Mouse (Mus musculus) ovary, postnatal 10 days (tissue): ENCODE measurements around the gene 1700029P11Rik.
A peak's percentile ranks its signal among the peaks of the same experiment; 100 is the strongest.

Experiments
- DNase-seq: peaks from one replicate; pipeline ENCODE4 v3.0.0; 2022; ENCODE audit warnings: low spot score

1700029P11Rik gene

DNA sequence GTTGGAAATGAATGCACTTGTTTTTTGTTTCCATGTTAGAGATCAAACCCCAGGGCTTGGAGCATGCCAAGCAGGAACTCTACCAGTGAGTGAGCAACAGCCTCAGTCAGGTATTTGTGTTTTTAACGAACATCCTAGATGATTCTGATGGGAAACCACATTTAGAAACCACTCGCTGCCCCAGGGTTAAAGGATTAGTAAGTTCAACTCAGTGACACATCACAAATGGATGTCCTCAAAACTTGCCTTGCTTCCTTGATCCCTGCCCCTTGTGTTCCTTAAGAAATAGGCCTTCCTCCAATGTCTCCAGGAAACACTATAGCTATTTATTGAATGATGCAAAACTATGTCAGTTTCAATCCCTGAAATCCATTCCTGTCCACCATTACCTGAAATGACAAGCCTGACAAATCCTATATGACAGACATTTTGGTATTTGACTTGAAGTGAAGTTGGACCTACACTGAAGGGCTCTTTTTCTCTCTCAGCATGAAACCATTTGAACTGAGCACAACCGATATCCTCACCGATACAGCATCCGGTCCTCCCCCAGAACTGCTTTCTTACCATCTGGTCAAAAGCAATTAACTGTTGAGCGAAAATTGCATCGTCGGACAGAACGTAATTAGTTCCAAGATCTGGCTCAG, 34.5 kb downstream of the 1700029P11Rik start:
- DNase-seq = no peak

DNA sequence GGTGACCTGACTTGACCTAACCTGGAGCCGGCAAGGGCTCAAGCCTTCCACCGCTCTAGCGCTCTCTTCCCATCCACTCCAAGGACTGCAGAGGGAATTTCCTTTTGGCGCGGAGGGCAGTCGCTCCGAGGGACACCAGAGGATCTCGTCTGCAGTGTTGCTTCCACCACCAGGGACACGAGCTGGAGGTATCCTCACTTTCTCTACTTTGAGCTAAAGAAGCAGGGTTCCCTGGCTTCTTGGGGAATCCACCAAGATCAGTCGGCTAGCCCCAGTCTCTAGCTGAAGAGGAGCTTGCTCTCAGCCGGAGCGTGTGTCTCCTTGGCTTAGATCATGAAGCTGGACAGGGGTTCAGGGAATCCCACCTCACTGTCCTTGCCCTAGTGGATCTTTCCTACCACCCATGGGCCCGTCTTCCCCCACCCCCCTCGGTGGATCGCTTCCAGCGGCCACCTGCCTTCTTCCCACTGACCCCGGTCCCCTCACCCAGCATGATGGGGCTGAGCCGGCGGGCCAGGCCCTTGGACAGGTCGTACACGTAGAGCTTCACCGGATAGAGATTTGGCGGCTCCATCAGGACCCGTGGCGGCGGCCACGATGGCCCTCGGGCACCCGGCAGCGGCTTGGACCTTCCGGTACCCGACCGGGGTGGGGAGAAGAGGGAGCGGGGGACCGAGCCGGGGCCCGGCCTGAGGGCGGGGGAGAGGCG, 35.2 kb downstream of the 1700029P11Rik start:
- DNase-seq = peak; percentile 11

DNA sequence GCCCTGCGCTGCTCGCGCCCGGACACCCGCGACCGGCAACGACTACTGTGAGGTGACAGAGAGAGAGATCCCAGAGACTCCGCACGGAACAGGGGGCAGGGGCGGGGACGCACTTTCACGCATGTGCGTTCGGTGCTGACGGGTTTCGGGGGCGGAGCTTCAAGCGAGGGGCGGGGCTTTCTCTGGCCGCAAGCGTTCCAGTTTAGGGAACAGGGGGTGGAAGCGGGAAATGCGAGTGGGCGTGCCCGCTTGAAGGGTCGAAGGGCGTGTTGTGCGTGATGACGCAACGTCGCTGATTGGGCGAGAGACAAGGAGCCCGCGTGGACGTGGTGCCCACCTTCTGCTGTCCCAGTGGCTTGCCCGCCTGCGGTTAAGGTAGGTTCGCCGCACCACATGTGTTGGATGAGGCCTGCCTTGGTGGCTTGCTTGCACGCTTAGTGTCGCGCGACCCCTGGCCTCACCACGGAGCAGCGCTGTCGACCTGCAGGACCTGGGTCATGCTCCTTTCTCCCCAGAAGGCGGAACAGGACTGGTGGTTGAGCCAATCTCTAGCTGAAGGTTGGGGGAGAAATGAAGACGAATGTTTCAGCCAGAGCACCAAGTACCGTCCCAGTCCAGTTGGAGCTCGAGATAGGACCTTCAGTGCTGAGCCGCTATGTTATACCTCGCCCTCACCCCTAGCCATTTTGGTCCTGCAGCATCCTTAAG, 35.9 kb downstream of the 1700029P11Rik start:
- peak; percentile 98 for DNase-seq

DNA sequence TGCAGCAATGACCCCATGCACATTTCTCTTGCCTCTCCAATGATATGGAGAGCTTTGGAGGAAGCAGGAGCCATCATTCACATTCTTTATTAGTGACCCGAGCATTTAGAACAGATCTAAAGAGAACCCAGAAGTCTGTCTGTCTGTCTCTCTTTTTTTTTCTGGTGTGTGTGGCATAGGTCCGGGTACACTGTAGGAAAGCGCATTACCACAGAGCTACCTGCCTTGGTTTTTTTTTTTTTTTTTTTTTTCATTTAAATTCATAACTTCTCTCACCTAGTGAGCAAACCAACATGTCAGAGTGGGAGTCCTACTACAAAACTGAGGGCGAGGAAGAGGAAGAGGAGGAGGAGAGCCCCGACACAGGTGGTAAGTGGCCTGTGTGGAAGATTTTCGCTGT, 36.5 kb downstream of the 1700029P11Rik start:
- DNase-seq = no peak

DNA sequence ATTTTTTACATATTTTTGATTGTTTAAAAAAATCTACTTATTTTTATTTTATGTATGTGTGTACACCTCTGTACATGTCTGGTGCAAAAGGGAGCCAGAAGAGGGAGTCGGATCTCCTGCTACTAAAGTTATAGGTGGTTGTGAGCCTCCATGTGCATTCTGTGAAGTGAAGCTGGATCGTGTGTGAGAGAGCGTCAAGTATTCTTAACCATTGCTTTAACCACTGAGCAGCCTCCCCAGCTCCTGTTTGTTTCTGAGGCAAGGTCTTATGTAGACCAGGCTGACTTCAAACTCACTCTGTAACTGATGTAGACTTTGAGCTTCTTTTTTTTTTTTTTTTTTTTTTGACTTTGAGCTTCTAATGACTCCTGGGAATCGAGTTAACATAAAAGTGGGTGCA, 37.1 kb downstream of the 1700029P11Rik start:
- no peak for DNase-seq

DNA sequence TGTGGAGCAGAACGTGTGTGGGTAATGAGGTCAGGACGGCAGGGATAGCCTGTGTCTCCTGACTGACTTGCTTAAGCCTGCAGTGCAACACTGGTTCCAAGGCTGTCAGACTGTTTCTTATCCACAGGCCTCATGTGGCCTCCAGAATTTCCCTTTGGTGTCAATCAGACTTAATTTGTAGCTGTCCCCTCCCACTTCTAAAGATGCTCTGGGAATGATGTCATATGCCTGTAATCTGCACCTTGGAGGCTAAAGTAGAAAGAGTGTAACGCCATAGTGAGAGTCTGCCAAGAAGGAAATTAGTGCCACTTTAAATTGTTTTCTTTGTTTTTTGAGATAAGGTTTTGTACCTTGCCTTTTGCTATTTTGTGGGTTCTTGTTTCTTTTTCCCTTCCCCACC, 38.9 kb downstream of the 1700029P11Rik start:
- DNase-seq = no peak

DNA sequence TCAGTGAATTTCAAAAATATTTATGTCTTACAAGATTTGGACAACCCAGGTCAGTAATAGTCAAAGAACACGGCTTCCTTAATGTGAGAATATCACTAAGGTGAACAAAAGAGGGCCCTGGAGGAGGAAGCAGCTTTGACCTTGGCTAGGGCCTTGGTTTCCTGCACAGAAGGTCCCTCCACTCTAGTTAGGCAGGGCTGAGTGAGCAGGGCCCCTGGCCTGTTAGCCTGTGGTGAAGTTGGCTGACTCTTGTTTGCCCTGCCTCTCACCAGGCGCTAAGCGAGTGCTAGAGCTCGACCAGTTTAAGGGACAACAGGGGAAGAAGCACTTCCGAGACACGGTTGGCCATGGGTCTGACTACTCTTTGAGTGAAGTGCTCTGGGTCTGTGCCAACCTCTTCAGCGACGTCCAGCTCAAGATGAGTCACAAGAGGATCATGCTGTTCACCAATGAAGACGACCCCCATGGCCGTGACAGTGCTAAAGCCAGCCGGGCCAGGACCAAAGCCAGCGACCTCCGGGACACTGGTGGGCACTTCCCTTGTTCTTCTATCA, 42.3 kb downstream of the 1700029P11Rik start:
- DNase-seq = no peak

DNA sequence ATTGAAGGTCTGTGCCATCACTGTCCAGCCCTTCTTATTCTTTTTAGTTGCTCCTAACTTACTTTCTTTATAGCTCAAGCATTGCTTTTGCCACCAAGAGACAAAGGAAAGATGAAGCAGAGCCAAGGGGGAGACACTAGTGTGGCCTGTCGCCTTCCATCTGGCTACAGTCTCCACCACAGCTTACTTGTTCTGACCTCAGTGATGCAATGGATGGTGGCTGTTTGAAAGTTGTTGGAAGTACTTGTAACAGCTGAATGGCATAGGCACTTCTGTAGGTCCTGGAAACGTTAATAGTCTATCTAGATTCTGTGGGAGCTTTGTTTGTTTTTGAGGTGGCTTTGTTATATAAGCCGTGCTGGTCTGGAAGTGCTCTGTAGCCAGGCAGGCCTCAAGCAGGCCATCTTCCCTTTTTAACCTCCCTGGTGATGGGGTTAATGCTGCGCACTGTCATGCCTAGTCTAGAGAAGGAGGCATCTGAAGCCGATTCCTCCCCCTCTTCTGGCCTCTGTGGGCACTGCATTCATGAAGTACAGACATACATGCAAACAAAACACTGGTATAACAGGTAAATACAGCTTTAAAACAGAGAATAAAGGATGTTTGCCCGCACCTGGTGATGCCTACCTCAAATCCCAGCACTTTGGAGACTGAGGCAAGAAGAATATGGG, 43.8 kb downstream of the 1700029P11Rik start:
- DNase-seq = no peak

DNA sequence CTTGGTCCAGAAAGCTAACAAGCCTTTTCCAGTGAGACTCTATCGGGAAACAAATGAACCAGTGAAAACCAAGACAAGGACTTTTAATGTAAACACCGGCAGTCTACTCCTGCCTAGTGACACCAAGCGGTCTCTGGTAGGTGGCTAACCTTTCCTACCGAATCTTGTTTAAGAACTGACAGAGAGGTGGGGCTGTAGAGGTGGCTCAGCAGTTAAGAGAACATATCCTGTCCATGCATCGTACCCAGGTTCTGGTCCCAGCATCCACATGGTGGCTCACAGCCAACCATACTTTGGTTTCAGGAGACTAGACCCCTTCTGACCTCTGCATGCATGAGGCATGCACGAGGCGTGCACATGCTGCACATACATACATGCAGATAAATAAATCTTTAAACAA, 46.9 kb downstream of the 1700029P11Rik start:
- DNase-seq = no peak

DNA sequence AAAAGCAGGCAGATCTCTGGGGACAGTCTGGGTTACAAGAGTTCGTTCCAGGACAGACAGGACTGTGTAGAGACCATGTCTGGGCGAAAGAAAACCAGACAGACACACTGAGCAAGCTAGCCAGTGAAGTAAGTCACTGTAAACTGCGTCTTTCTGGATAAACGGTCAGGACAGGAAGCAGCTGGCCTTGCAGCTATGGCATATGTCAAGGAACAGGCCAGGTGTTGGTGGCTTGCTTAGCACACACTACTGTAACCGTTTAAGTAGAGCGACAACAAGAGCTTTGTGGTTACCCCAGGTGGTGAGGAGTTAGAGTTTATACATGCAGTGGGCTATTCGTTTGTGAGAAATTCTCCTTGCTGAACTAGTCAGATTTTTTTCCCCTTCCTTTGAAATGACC, 47.4 kb downstream of the 1700029P11Rik start:
- no peak for DNase-seq
